Mouse (Mus musculus) liver, embryonic 15.5 days (tissue): ENCODE results near the gene Ccr1l1. TPM values are rescaled to one million over a fixed set of nuclear protein-coding genes. Genes with fewer than 3 reads are reported as not detected.

Source experiments
- ATAC-seq: fragments of 200-750 bp; cut with Nextera tagmentation; 2 replicates; pipeline ENCODE4 v1.8.0; 2017; ENCODE audit warnings: moderate number of reproducible peaks, mild to moderate bottlenecking, moderate library complexity; ENCODE audit not compliant: insufficient read depth
- H3K27ac ChIP-seq: fragments of 300-500 bp; sonication (generic); replicated peaks from 2 replicates; pipeline ENCODE4 v1.5.1; 2015; ENCODE audit warnings: mild to moderate bottlenecking, inconsistent platforms
- H3K27me3 ChIP-seq: fragments of 300-500 bp; sonication (generic); 2 replicates; pipeline ENCODE4 v1.6.1; 2015; ENCODE audit warnings: mild to moderate bottlenecking, inconsistent platforms
- H3K36me3 ChIP-seq: fragments of 300-500 bp; sonication (generic); replicated peaks from 2 replicates; pipeline ENCODE4 v1.6.1; 2015; ENCODE audit warnings: moderate library complexity, mild to moderate bottlenecking, inconsistent platforms
- H3K4me1 ChIP-seq: fragments of 300-500 bp; sonication (generic); replicated peaks from 2 replicates; pipeline ENCODE4 v1.6.1; 2015; ENCODE audit warnings: inconsistent platforms
- H3K4me2 ChIP-seq: fragments of 300-500 bp; sonication (generic); 2 replicates; pipeline ENCODE4 v1.6.1; 2015; ENCODE audit warnings: moderate library complexity, mild to moderate bottlenecking, inconsistent platforms
- H3K4me3 ChIP-seq: fragments of 300-500 bp; sonication (generic); replicated peaks from 2 replicates; pipeline ENCODE4 v1.5.1; 2015; ENCODE audit warnings: mild to moderate bottlenecking, inconsistent platforms
- H3K9ac ChIP-seq: fragments of 300-500 bp; sonication (generic); 2 replicates; pipeline ENCODE4 v1.6.1; 2015; ENCODE audit warnings: moderate library complexity, mild to moderate bottlenecking, inconsistent platforms
- H3K9me3 ChIP-seq: fragments of 300-500 bp; sonication (generic); replicated peaks from 2 replicates; pipeline ENCODE4 v1.6.1; 2016; ENCODE audit warnings: inconsistent platforms
- WGBS: fragments of 180-500 bp; shearing (Covaris S2); methylation state at CpG from one replicate; pipeline ENCODE4 v1.1.7; 2015; ENCODE audit warnings: mixed read lengths; ENCODE audit not compliant: insufficient replicate concordance; 5-methylcytosine and 5-hydroxymethylcytosine counted together
- polyA plus RNA-seq: library from polyadenylated mRNA; unstranded; fragments of >200 nt; fragmentation: Nextera tagmentation; extraction: Ambion mirVana; gene quantifications from 2 replicates; pipeline ENCODE4 v1.2.1, GENCODE M21; 2015

Ccr1l1 gene
- not detected in 2 replicates for polyA plus RNA-seq

DNA sequence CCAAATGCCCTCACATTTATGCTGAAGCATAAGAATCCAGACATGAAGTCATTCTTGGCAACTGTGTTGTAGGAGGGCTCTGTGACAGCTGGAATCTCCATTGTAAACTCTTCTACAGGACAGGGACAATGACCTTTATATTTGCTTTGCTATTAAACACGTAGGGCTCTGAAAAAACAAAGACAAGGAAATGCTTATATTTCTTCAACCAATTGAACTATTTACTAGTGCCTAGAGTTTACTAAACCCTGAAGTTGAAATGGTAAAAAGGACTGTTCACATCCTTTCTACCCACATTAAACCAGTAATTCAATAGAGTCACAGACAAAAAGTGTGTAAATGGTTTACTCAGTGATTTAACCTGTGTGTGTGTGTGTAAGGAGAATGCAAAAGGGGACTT lies at the start of gene Ccr1l1:
Ccr1l1 (minus strand) TSS at position 101 of the 400 bp plus-strand sequence.
- H3K27ac ChIP-seq: no peak within 1 kb of the TSS
- peaks cover 16% of the 10 kb centered on the region for H3K4me1 ChIP-seq
- H3K36me3 ChIP-seq: no peaks in the 10 kb centered on the region
- 79% methylated on average over 1 of the region's 1 CpGs for WGBS
- no peak within 1 kb of the TSS for H3K9ac ChIP-seq
- H3K4me2 ChIP-seq: no peak within 1 kb of the TSS
- no peaks in the 10 kb centered on the region for H3K9me3 ChIP-seq
- H3K27me3 ChIP-seq: no peaks in the 10 kb centered on the region
- H3K4me3 ChIP-seq: no peak within 1 kb of the TSS
- no peak for ATAC-seq

DNA sequence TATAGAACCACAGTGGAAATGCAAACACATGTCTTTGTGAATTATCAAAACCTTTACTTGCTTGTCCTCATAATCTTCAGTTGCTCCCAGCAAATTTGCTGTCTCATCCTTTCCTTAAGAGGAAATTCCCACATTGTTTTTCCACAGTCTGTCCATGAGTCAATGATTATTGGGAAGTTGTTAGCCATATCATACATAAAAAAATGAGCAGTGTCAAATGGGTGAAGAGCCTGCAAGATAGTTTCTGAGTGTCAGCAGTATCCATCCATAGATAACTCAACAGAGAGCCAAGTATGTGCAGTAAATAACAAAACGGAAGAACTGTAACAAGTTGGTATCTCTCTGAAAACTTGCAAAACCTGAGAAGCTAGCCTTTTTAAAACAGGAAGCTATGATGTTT lies 43.5 kb upstream of the Ccr1l1 start, which contains the start of gene Ccr3:
Ccr3 (plus strand) TSS at position 301 of the 400 bp plus-strand sequence.
- H3K9me3 ChIP-seq: no peaks in the 10 kb centered on the region
- no peak for ATAC-seq
- WGBS: 59% methylated on average over 1 of the region's 1 CpGs
- no peaks in the 10 kb centered on the region for H3K36me3 ChIP-seq
- H3K9ac ChIP-seq: no peak within 1 kb of the TSS
- H3K27me3 ChIP-seq: peaks cover 7% of the 10 kb centered on the region; the same call in 1 of the 2 replicates
- no peak within 1 kb of the TSS for H3K27ac ChIP-seq
- H3K4me1 ChIP-seq: no peaks in the 10 kb centered on the region
- H3K4me2 ChIP-seq: no peak within 1 kb of the TSS
- no peak within 1 kb of the TSS for H3K4me3 ChIP-seq

DNA sequence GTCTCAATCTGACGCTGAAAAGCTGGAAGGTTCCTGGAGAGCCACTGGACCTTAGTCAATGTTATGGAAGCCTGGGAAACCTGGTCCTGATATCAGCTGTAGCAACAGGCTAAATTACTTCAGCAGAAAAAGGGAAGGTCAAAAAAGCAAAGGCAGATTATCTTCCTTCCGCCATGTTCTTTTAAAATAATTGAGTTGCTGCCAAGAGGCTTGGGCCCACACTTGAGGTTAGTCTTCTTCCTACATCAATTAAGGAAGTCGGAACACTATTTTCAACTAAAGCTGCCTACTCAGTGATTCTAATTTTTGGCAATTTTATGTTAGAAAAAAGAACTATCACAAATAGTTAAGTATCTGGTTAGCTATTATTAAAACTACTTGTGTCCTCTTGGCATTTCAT lies 41.7 kb upstream of the Ccr1l1 start:
- WGBS: 59% methylated on average over 3 of the region's 3 CpGs
- H3K27ac ChIP-seq: no peak overlapping the region
- H3K4me2 ChIP-seq: no peak overlapping the region
- H3K9me3 ChIP-seq: no peaks in the 10 kb centered on the region
- no peak overlapping the region for H3K9ac ChIP-seq
- no peak overlapping the region for H3K4me3 ChIP-seq
- H3K4me1 ChIP-seq: peaks cover 12% of the 10 kb centered on the region
- H3K27me3 ChIP-seq: peaks cover 7% of the 10 kb centered on the region; the same call in 1 of the 2 replicates
- no peak for ATAC-seq
- H3K36me3 ChIP-seq: no peaks in the 10 kb centered on the region

DNA sequence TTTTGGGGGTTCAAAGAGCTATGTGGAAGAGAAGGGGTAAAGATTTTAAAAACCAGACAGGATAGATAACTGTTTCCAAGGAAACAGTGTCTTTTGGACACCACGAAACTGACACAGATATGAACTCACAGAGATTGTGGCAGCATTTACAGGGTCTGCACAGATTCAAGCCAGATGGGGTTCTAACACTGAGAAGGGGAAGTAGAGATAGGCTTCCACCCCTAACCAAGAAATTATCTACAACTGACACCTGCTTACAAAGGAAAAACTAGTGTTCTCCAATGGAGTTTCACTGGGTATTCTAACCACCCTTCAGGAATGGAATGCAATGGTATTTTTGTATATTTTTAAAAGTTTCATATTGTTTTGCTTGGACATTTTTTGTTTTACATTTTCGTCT lies 37.8 kb upstream of the Ccr1l1 start:
- H3K27me3 ChIP-seq: peaks cover 11% of the 10 kb centered on the region; the same call in 1 of the 2 replicates
- H3K27ac ChIP-seq: no peak overlapping the region
- ATAC-seq: no peak; the same call in 1 of the 2 replicates
- H3K4me3 ChIP-seq: no peak overlapping the region
- H3K9me3 ChIP-seq: no peaks in the 10 kb centered on the region
- 25% methylated on average over 2 of the region's 2 CpGs for WGBS
- no peaks in the 10 kb centered on the region for H3K36me3 ChIP-seq
- H3K4me2 ChIP-seq: no peak overlapping the region
- H3K9ac ChIP-seq: no peak overlapping the region
- peaks cover 16% of the 10 kb centered on the region for H3K4me1 ChIP-seq

DNA sequence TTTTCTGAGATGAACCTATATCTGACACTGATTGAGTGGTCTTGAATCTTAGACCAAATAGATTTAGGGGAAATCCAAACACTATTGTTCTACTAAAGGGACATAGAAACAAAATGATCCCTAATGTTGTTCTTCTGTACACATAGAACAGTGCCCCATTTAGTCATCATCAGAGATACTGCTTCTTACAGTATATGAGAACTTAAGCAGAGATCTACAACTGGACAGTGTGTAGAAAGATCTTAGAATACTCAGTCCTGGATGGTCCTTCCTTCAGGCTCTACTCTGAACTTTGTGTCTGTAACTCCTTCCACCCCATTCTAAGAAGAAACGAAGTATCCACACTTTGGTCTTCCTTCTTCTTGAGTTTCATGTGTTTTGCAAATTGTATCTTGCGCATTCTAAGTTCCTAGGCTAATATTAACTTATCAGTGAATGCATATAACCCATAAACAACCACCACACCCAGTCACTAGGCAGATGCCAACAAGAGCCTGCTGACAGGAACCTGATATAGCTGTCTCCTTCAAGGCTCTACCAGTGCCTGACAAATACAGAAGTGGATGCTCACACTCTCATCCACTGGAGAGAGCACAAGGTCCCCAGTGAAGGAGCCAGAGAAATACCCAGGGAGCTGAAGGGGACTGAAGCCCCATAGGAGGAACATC lies 36.9 kb upstream of the Ccr1l1 start:
- ATAC-seq: peak; percentile 70
- 32% methylated on average over 2 of the region's 2 CpGs for WGBS

DNA sequence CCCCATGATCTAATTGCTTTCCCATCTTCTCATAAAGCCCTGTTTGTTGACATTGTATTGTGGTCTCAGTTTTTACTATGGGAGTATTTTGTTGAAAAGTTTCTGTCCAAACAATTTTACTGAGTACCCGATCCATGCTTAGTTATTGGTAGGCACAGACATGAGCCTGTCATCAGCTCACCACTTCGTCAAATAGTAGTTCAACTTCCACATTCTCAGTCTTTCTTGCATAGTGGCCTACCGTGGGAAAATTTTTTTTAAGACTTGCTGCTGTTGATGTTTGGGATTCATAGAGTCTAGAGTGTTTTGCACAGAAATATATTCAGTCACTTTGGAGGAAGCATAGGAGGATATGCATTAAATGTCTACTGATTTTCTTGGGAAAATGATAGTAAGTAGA lies 35.1 kb upstream of the Ccr1l1 start:
- H3K9ac ChIP-seq: no peak overlapping the region
- no peak for ATAC-seq
- peaks cover 6% of the 10 kb centered on the region; the same call in 1 of the 2 replicates for H3K27me3 ChIP-seq
- no peaks in the 10 kb centered on the region for H3K36me3 ChIP-seq
- H3K4me2 ChIP-seq: no peak overlapping the region
- H3K4me1 ChIP-seq: peaks cover 16% of the 10 kb centered on the region
- 47% methylated on average over 3 of the region's 3 CpGs for WGBS
- H3K27ac ChIP-seq: no peak overlapping the region
- no peak overlapping the region for H3K4me3 ChIP-seq
- H3K9me3 ChIP-seq: no peaks in the 10 kb centered on the region

More for the DNA sequence above, 36.9 kb upstream of the Ccr1l1 start:
- H3K27me3 ChIP-seq: peaks cover 11% of the 10 kb centered on the region; the same call in 1 of the 2 replicates
- no peak overlapping the region for H3K4me2 ChIP-seq
- no peak overlapping the region for H3K27ac ChIP-seq
- no peaks in the 10 kb centered on the region for H3K36me3 ChIP-seq
- no peak overlapping the region for H3K9ac ChIP-seq
- H3K4me1 ChIP-seq: peaks cover 16% of the 10 kb centered on the region
- H3K9me3 ChIP-seq: no peaks in the 10 kb centered on the region
- H3K4me3 ChIP-seq: no peak overlapping the region

DNA sequence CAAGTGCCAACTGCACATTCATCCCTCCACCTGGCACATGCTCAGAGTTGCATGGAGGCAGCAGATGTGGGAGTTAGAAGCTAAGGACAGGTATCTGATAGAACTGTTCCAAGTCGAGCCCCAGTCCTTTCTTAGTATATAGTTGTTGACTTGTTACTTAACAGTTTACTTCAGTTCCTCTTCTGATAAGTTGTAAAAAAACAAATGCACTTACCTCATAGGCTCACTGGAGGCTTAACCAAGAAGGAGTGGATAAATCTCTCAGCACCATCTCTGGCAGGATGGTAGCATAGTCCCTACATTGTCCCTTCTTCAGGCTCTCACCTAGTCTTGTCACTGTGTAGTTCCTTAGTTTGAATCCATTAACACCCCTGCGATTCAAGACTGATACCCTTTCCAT lies 34.5 kb upstream of the Ccr1l1 start:
- peaks cover 16% of the 10 kb centered on the region for H3K4me1 ChIP-seq
- ATAC-seq: no peak
- WGBS: 51% methylated on average over 2 of the region's 2 CpGs
- peaks cover 4% of the 10 kb centered on the region; the same call in 1 of the 2 replicates for H3K27me3 ChIP-seq
- no peak overlapping the region for H3K9ac ChIP-seq
- H3K27ac ChIP-seq: no peak overlapping the region
- no peak overlapping the region for H3K4me3 ChIP-seq
- no peaks in the 10 kb centered on the region for H3K36me3 ChIP-seq
- no peaks in the 10 kb centered on the region for H3K9me3 ChIP-seq
- no peak overlapping the region for H3K4me2 ChIP-seq

DNA sequence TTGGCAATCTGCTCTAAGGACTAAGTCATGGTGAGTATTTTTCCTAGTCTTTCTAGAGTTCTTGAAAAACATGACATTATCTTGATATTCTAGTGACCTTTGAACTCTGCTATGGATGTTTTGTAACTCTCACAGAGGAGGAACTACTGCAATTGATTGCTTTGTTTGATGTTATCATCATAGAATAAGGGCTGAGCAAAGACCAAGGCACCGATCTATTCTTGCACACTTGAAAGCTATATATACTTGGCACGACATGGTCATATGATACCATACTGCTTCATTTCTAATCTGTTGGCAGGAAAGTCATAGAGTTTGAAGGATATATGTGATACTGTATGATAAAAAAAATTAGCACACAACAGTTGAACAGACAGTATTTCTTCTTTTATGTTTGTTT lies 21.6 kb upstream of the Ccr1l1 start:
- no peak overlapping the region for H3K27ac ChIP-seq
- ATAC-seq: no peak
- H3K9me3 ChIP-seq: no peaks in the 10 kb centered on the region
- 64% methylated on average over 2 of the region's 2 CpGs for WGBS
- peaks cover 11% of the 10 kb centered on the region for H3K4me1 ChIP-seq
- no peaks in the 10 kb centered on the region for H3K36me3 ChIP-seq
- H3K4me3 ChIP-seq: no peak overlapping the region
- H3K9ac ChIP-seq: no peak overlapping the region
- H3K27me3 ChIP-seq: no peaks in the 10 kb centered on the region
- H3K4me2 ChIP-seq: no peak overlapping the region

DNA sequence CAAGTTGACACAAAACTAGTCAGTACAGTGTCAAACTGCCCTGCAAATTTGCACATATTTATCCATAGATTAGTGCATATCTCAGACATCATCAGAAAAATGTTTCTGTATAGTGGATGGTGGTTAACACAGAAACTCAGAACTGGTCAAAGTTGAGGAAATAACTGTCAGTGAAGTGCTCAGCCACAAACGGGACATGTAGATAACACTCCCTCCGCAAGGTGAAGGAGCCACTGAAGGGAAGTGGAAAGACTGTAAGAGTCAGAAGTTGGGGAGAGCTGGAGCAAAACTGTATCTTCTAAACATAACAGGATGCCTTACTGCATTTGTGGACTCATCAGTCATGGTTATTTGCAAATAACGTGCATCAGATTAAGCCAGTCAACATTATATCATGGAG lies 19.5 kb upstream of the Ccr1l1 start:
- Histone ChIP-seq H3K4me2 (no peak overlapping the region), H3K36me3 (no peaks in the 10 kb centered on the region), H3K27ac (no peak overlapping the region), H3K27me3 (no peaks in the 10 kb centered on the region), H3K9ac (no peak overlapping the region), H3K9me3 (no peaks in the 10 kb centered on the region), H3K4me1 (peaks cover 11% of the 10 kb centered on the region), H3K4me3 (no peak overlapping the region)
- WGBS: 15% methylated on average over 3 of the region's 3 CpGs
- ATAC-seq: no peak

DNA sequence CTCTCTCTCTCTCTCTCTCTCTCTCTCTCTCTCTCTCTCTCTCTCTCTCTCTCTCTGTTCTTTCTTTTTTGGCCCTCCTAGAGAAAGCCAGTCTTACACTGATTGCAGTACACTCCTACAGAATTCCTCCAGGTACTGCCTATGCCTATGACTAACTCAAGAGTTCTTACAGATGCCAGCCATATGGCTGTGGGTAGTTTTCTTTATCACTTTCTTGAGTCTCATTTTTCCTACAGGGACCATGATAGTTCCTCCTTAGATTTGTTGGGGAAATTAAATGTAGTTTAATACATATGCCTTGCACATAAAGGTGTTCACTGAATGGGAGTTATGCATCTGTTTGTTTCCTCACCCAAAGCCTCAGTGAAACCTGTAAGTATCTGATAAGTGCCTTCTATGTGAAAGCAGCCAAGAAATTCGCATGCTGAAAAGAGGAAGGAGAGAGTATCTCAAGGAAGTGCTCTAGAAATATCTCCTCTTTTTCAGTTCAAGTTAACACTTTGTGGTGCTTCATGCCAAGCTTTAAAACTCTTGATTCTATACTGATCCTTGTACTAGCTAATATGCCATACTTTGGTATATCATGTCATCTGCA lies 13.2 kb upstream of the Ccr1l1 start:
- Histone ChIP-seq H3K9ac (no peak overlapping the region), H3K4me1 (peaks cover 17% of the 10 kb centered on the region), H3K27me3 (no peaks in the 10 kb centered on the region), H3K27ac (0 out of 2 replicates have a peak overlapping the region, but pooled peaks have one; percentile 3), H3K4me3 (no peak overlapping the region), H3K4me2 (no peak overlapping the region), H3K36me3 (no peaks in the 10 kb centered on the region), H3K9me3 (no peaks in the 10 kb centered on the region)
- 3% methylated on average over 1 of the region's 1 CpGs for WGBS
- ATAC-seq: 0 out of 2 replicates have a peak, but pooled peaks have one; percentile 25

DNA sequence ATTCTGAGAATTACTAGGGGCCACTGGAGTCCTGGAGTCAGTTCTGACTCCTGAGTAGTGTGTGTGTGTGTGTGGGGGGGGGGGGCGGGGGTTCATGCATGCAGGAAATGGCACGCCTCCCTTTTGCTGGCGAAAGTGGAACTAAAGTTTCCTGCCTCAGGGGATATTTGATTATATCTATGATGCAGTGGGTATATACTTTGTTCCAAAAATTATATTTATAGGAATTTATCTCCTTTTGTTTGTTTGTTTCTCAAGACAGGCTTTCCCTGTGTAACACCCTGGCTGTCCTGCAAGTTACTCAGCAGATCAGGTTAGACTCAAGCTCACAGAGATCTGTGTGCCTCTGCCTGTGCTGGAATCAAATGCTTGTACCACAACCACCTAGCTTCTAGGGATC lies 11.5 kb upstream of the Ccr1l1 start:
- H3K27me3 ChIP-seq: no peaks in the 10 kb centered on the region
- no peak for ATAC-seq
- H3K4me2 ChIP-seq: no peak overlapping the region
- 26% methylated on average over 3 of the region's 3 CpGs for WGBS
- no peaks in the 10 kb centered on the region for H3K9me3 ChIP-seq
- H3K9ac ChIP-seq: no peak overlapping the region
- H3K4me3 ChIP-seq: no peak overlapping the region
- H3K36me3 ChIP-seq: no peaks in the 10 kb centered on the region
- H3K27ac ChIP-seq: no peak overlapping the region
- peaks cover 34% of the 10 kb centered on the region for H3K4me1 ChIP-seq
